Mouse (Mus musculus) stomach, postnatal 0 days (tissue): Measurements from ENCODE around the gene Sytl1.

Experiments used
- CTCF ChIP-seq: IDR thresholded peaks from 2 replicates; pipeline ENCODE4 v1.5.1; 2016; ENCODE audit warnings: antibody characterized with exemption, low read depth, mild to moderate bottlenecking, moderate library complexity
- EP300 ChIP-seq: optimal IDR thresholded peaks from 2 replicates; pipeline ENCODE3; 2016; ENCODE audit warnings: antibody characterized with exemption

DNA sequence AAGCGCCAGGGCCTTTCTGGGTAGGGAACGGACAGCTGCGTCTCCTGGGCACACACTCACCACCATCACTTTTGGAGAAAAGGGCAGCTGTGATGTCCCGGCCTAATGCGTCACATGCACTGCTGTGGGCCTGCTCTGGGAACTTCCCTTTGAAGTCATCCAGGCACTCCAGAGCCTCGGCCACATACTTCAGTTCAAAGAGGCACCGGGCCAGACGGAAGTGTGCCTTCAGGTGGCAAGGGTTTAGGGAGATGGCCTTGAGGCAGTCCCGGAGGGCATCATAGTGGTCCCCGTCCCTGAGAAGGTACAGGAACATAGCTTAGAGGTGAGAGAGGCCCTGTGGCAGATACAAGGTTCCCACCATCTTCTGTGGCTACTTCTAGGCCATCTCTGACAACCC is 34.4 kb upstream of the Sytl1 start:
- TF ChIP-seq EP300 = no peak
- no peak for TF ChIP-seq CTCF
